Comparison of ENCODE assay signal across 17 mouse cellular contexts in genomic region chr11:121668776-121669175, GRCm38 (mm10). TPM values are rescaled to one million over a fixed set of nuclear protein-coding genes. Genes with fewer than 3 reads are reported as not detected.
DNase-seq lines count a peak whose midpoint lies in the region.
"Had no signal": no experiment of that assay in that cellular context is flagged by ENCODE, and none has a peak within 500 bp of the region (broad histone marks: within the 10 kb centered on the region; RNA-seq: fewer than 3 reads in every experiment).

No protein-coding gene starts in this region.

- H3K27ac ChIP-seq in heart, embryonic 10.5 days: no peak overlapping the region

- peak; percentile 85 for DNase-seq in heart, adult 11 months
- no peak for DNase-seq in heart, postnatal 4 days
- peak; percentile 61 for DNase-seq in heart, embryonic 10.5 days (ENCODE audit: low spot score)
- DNase-seq in heart, adult 9 months (ENCODE audit: low spot score in 2 of 2): no peak
- DNase-seq: adrenal gland, adult 2 months; adrenal gland, adult 8-10 months; adrenal gland, postnatal 10 days; adrenal gland, postnatal 14 days; adrenal gland, postnatal 25 days; adrenal gland, postnatal 36 days; B cell, adult 2 months; cerebellum, adult 11 months; cerebellum, adult 11-12 months; cerebellum, adult 18-20 months had no signal

- peaks cover 10% of the 10 kb centered on the region; the same call in 1 of the 2 replicates for H3K4me1 ChIP-seq in heart, embryonic 10.5 days

- H3K27me3 ChIP-seq in heart, embryonic 10.5 days (ENCODE audit: insufficient read depth, poor library complexity, severe bottlenecking): no peaks in the 10 kb centered on the region
- H3K27me3 ChIP-seq: CH12.LX, Patski had no signal

- 91% methylated on average over 5 of the region's 5 CpGs for WGBS in heart, embryonic 10.5 days

- no peak overlapping the region for H3K4me3 ChIP-seq in heart, embryonic 10.5 days

- peaks cover 36% of the 10 kb centered on the region for H3K36me3 ChIP-seq in heart, embryonic 10.5 days

- no peaks in the 10 kb centered on the region for H3K9me3 ChIP-seq in heart, embryonic 10.5 days
- H3K9me3 ChIP-seq: G1E had no signal

RNA-seq across cellular contexts. Expression of gene B3gntl1, which starts 4.2 kb away (rescaled TPM):
- total RNA-seq in heart, postnatal 4 days (2021): 1 to 10 TPM; 4.4 to 4.6 TPM
- 7.4 and 9.7 TPM in 2 replicates for polyA plus RNA-seq in heart, embryonic 10.5 days (2016; fragmentation: Nextera tagmentation; extraction: Ambion mirVana)

RNA-seq across cellular contexts. Expression of gene Metrnl, which starts 32.6 kb away (rescaled TPM):
- 10 to 100 TPM; 15.4 to 17.3 TPM for total RNA-seq in heart, postnatal 4 days (2021)
- polyA plus RNA-seq in heart, embryonic 10.5 days (2016; fragmentation: Nextera tagmentation; extraction: Ambion mirVana): 6.3 and 6.4 TPM in 2 replicates
- total RNA-seq: G1E had no signal
- polyA plus RNA-seq: G1E had no signal

Comparison
In these comparisons a context has a peak if more than half of its experiments do, and no peak if none do; other contexts are left out.
1. DNase-seq: peak in heart, adult 11 months (single experiment) and heart, embryonic 10.5 days (single experiment); none in heart, postnatal 4 days (single experiment) and heart, adult 9 months (0 of 2).